Mouse (Mus musculus): ENCODE data around the gene Vps37d. TPM values are rescaled to one million over a fixed set of nuclear protein-coding genes. Genes with fewer than 3 reads are reported as not detected.

Gene Vps37d
- polyA plus RNA-seq, 1 experiment from 2014 or later = 11.1 TPM

DNA sequence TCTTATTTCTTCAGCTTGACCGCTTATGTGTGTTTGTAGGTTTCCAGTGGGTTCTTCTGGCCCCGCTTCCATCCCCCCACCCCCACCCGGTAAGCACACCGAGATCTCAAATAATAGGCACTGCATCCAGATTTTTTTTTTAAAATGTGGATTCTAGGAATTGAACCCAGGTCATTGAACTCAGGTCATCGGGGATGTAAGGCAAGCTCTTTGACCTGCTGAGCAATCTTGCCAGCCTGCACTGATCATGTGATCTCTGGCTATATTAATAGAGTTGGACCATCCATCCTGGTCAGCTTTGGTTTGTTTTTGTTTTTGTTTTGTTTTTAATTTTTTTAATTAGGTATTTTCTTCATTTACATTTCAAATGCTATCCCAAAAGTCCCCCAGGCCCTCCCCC lies 45.5 kb downstream of the Vps37d start:
- ATAC-seq (ENCODE audit: insufficient read depth, low FRiP score, low TSS enrichment) = no peak
- H3K4me3 ChIP-seq (ENCODE audit: low read depth, low read length) = no peak overlapping the region
- H3K9ac ChIP-seq (ENCODE audit: low read length) = no peak overlapping the region
- no peaks in the 10 kb centered on the region for H3K27me3 ChIP-seq (ENCODE audit: control insufficient read depth, insufficient read depth, low read length)
- no peak overlapping the region for H3K27ac ChIP-seq (ENCODE audit: low read depth, low read length)
- WGBS = 88% methylated on average over 5 of the region's 5 CpGs
- no peak for DNase-seq (ENCODE audit: low spot score)
- no peak overlapping the region for H3K4me2 ChIP-seq (ENCODE audit: low read depth)
- H3K9me3 ChIP-seq (ENCODE audit: control insufficient read depth, low read length) = peaks cover 3% of the 10 kb centered on the region; the same call in 1 of the 2 replicates
- H3K4me1 ChIP-seq (ENCODE audit: control insufficient read depth, insufficient read depth, low read length) = no peaks in the 10 kb centered on the region
- no peaks in the 10 kb centered on the region for H3K36me3 ChIP-seq (ENCODE audit: control insufficient read depth, insufficient read depth, low read length)

DNA sequence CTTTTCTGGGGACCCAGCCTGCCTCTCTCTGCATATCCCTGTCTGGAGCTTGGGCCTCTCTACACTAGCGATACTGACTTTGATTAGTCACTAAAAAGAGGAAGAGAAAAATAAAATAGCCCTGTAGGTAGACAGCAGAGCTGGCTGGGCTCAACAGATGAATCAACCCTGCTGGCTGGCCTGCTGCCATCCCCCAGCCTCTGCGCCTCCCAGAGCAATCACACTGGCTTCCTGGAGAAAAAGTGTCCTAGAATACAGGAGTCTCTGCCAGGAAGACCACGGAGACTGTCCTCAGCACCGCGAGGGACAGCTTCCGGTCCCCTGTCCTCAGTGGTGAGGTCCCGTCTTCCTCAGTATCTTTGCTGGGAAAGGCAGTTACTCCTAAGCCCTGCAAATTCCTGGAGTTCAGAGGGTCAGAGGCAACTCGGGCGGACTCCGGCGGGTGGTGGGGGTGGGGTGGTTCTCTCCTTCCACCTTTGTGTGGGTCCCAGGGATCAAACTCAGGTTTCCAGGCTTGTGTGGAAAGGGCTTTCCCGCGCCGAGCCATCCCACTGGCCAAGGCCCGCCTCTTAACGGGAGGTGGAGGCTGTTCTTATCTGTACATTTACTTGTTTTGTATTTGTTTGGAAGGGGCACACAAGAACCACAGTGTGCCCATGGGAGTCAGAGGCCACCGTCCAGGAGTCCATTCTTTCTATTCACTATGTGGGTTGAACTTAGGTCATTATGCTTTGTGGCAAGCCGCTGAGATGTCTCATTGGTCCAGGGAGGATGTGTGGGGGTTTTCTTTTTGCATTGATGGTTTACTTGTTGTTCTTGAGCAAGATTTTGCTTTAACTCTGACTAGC lies 48.8 kb downstream of the Vps37d start:
- Histone ChIP-seq H3K9ac (ENCODE audit: low read length) (no peak overlapping the region), H3K4me2 (ENCODE audit: low read depth) (no peak overlapping the region)
- WGBS = 70% methylated on average over 18 of the region's 18 CpGs

GRCm38 (mm10) chr5:135025899-135026298 lies 52.2 kb downstream of the Vps37d start:
- Histone ChIP-seq H3K27ac (ENCODE audit: low read depth, low read length) (no peak overlapping the region), H3K4me1 (ENCODE audit: control insufficient read depth, insufficient read depth, low read length) (0 out of 2 replicates have a peak, but pooled peaks cover 5% of the 10 kb centered on the region), H3K36me3 (ENCODE audit: control insufficient read depth, insufficient read depth, low read length) (no peaks in the 10 kb centered on the region), H3K9ac (ENCODE audit: low read length) (no peak overlapping the region; the same call in 1 of the 2 replicates), H3K27me3 (ENCODE audit: control insufficient read depth, insufficient read depth, low read length) (no peaks in the 10 kb centered on the region), H3K4me2 (ENCODE audit: low read depth) (peak overlapping the region; percentile 9), H3K9me3 (ENCODE audit: control insufficient read depth, low read length) (no peaks in the 10 kb centered on the region), H3K4me3 (ENCODE audit: low read depth, low read length) (no peak overlapping the region)
- ATAC-seq (ENCODE audit: insufficient read depth, low FRiP score, low TSS enrichment) (no peak), DNase-seq (ENCODE audit: low spot score) (no peak)
- 16% methylated on average over 7 of the region's 7 CpGs for WGBS

More for the DNA sequence above, 48.8 kb downstream of the Vps37d start:
- Histone ChIP-seq H3K4me3 (ENCODE audit: low read depth, low read length) (no peak overlapping the region), H3K36me3 (ENCODE audit: control insufficient read depth, insufficient read depth, low read length) (no peaks in the 10 kb centered on the region), H3K27ac (ENCODE audit: low read depth, low read length) (no peak overlapping the region), H3K9me3 (ENCODE audit: control insufficient read depth, low read length) (peaks cover 3% of the 10 kb centered on the region; the same call in 1 of the 2 replicates), H3K4me1 (ENCODE audit: control insufficient read depth, insufficient read depth, low read length) (0 out of 2 replicates have a peak, but pooled peaks cover 2% of the 10 kb centered on the region), H3K27me3 (ENCODE audit: control insufficient read depth, insufficient read depth, low read length) (no peaks in the 10 kb centered on the region)
- DNase-seq (ENCODE audit: low spot score) = no peak
- ATAC-seq (ENCODE audit: insufficient read depth, low FRiP score, low TSS enrichment) = no peak

GRCm38 (mm10) chr5:135024665-135025224 lies 53.3 kb downstream of the Vps37d start:
- H3K27me3 ChIP-seq (ENCODE audit: control insufficient read depth, insufficient read depth, low read length) = no peaks in the 10 kb centered on the region
- H3K36me3 ChIP-seq (ENCODE audit: control insufficient read depth, insufficient read depth, low read length) = no peaks in the 10 kb centered on the region
- DNase-seq (ENCODE audit: low spot score) (no peak), ATAC-seq (ENCODE audit: insufficient read depth, low FRiP score, low TSS enrichment) (no peak)
- H3K4me1 ChIP-seq (ENCODE audit: control insufficient read depth, insufficient read depth, low read length) = 0 out of 2 replicates have a peak, but pooled peaks cover 5% of the 10 kb centered on the region
- H3K9me3 ChIP-seq (ENCODE audit: control insufficient read depth, low read length) = no peaks in the 10 kb centered on the region
- 64% methylated on average over 11 of the region's 11 CpGs for WGBS
- peak overlapping the region; percentile 51; the same call in 1 of the 2 replicates for H3K4me3 ChIP-seq (ENCODE audit: low read depth, low read length)
- H3K9ac ChIP-seq (ENCODE audit: low read length) = no peak overlapping the region
- no peak overlapping the region for H3K27ac ChIP-seq (ENCODE audit: low read depth, low read length)
- H3K4me2 ChIP-seq (ENCODE audit: low read depth) = peak overlapping the region; percentile 56

GRCm38 (mm10) chr5:135023344-135024173 lies 54.5 kb downstream of the Vps37d start, which contains the start of gene Stx1a:
Stx1a (plus strand) TSS chr5:135023482.
- 0 out of 2 replicates have a peak, but pooled peaks cover 5% of the 10 kb centered on the region for H3K4me1 ChIP-seq (ENCODE audit: control insufficient read depth, insufficient read depth, low read length)
- no peaks in the 10 kb centered on the region for H3K36me3 ChIP-seq (ENCODE audit: control insufficient read depth, insufficient read depth, low read length)
- ATAC-seq (ENCODE audit: insufficient read depth, low FRiP score, low TSS enrichment) (peak; percentile 92), DNase-seq (ENCODE audit: low spot score) (peak; percentile 93)
- H3K27ac ChIP-seq (ENCODE audit: low read depth, low read length) = no peak within 1 kb of the TSS
- H3K4me3 ChIP-seq (ENCODE audit: low read depth, low read length) = peak within 1 kb of the TSS; percentile 51
- H3K9me3 ChIP-seq (ENCODE audit: control insufficient read depth, low read length) = no peaks in the 10 kb centered on the region
- WGBS = under 1% methylated on average over 61 of the region's 61 CpGs
- H3K27me3 ChIP-seq (ENCODE audit: control insufficient read depth, insufficient read depth, low read length) = no peaks in the 10 kb centered on the region
- peak within 1 kb of the TSS; percentile 56 for H3K4me2 ChIP-seq (ENCODE audit: low read depth)
- H3K9ac ChIP-seq (ENCODE audit: low read length) = peak within 1 kb of the TSS; percentile 59

Other genes starting within 250 kb of the Vps37d start
- not detected in 2 replicates for gene Tmem270, start 171.5 kb downstream of the Vps37d start, polyA plus RNA-seq (2014; fragmentation: Nextera tagmentation; extraction: Ambion mirVana)
- 2.4 and 4.0 TPM in 2 replicates for gene Cldn13, start 162.7 kb downstream of the Vps37d start, polyA plus RNA-seq (2014; fragmentation: Nextera tagmentation; extraction: Ambion mirVana)
- 8.7 and 11.6 TPM in 2 replicates for gene Mettl27, start 145.9 kb downstream of the Vps37d start, polyA plus RNA-seq (2014; fragmentation: Nextera tagmentation; extraction: Ambion mirVana)
- gene Cldn4, start 131.3 kb downstream of the Vps37d start, polyA plus RNA-seq (2014; fragmentation: Nextera tagmentation; extraction: Ambion mirVana) = 7.5 and 8.9 TPM in 2 replicates
- gene Cldn3, start 92.1 kb downstream of the Vps37d start, polyA plus RNA-seq (2014; fragmentation: Nextera tagmentation; extraction: Ambion mirVana) = 2.2 and 3.1 TPM in 2 replicates
- gene Abhd11, start 69.1 kb downstream of the Vps37d start, polyA plus RNA-seq (2014; fragmentation: Nextera tagmentation; extraction: Ambion mirVana) = 45.9 and 46.3 TPM in 2 replicates
- 25.4 and 36.6 TPM in 2 replicates for gene Stx1a, start 54.8 kb downstream of the Vps37d start, polyA plus RNA-seq (2014; fragmentation: Nextera tagmentation; extraction: Ambion mirVana)
- gene Dnajc30, start 14.1 kb downstream of the Vps37d start, polyA plus RNA-seq (2014; fragmentation: Nextera tagmentation; extraction: Ambion mirVana) = 26.6 and 28.3 TPM in 2 replicates
- 126 and 141 TPM in 2 replicates for gene Bud23, start 13.3 kb downstream of the Vps37d start, polyA plus RNA-seq (2014; fragmentation: Nextera tagmentation; extraction: Ambion mirVana)
- 0.60 and 0.65 TPM in 2 replicates for gene Mlxipl, start 11.6 kb upstream of the Vps37d start, polyA plus RNA-seq (2014; fragmentation: Nextera tagmentation; extraction: Ambion mirVana)
- gene Tbl2, start 71.4 kb upstream of the Vps37d start, polyA plus RNA-seq (2014; fragmentation: Nextera tagmentation; extraction: Ambion mirVana) = 19.3 and 23.2 TPM in 2 replicates
- 44.0 and 45.3 TPM in 2 replicates for gene Bcl7b, start 90.0 kb upstream of the Vps37d start, polyA plus RNA-seq (2014; fragmentation: Nextera tagmentation; extraction: Ambion mirVana)
- gene Baz1b, start 109.0 kb upstream of the Vps37d start, polyA plus RNA-seq (2014; fragmentation: Nextera tagmentation; extraction: Ambion mirVana) = 60.3 and 66.3 TPM in 2 replicates
- gene Fzd9, start 173.0 kb upstream of the Vps37d start, polyA plus RNA-seq (2014; fragmentation: Nextera tagmentation; extraction: Ambion mirVana) = 9.0 and 9.5 TPM in 2 replicates